Mouse (Mus musculus): ENCODE results near the gene Hoxd13. TPM values are rescaled to one million over a fixed set of nuclear protein-coding genes. Genes with fewer than 3 reads are reported as not detected.

Hoxd13 gene
- polyA plus RNA-seq, 1 experiment from 2014 or later: 0.32 TPM

GRCm38 (mm10) chr2:74660421-74661375 is 7.4 kb upstream of the Hoxd13 start:
- Histone ChIP-seq H3K36me3 (ENCODE audit: control insufficient read depth, insufficient read depth, low read length) (no peaks in the 10 kb centered on the region), H3K9me3 (ENCODE audit: control insufficient read depth, low read length) (no peaks in the 10 kb centered on the region), H3K9ac (ENCODE audit: low read depth, low read length) (no peak overlapping the region), H3K4me2 (ENCODE audit: low read depth, low read length) (no peak overlapping the region), H3K27me3 (replicated peaks; ENCODE audit: control insufficient read depth, insufficient read depth, low read length) (peaks cover 69% of the 10 kb centered on the region), H3K27ac (ENCODE audit: low read length) (no peak overlapping the region), H3K4me3 (ENCODE audit: low read length) (no peak overlapping the region), H3K4me1 (ENCODE audit: control insufficient read depth, insufficient read depth, low read length) (no peaks in the 10 kb centered on the region; the same call in 1 of the 2 replicates)
- 2% methylated on average over 30 of the region's 30 CpGs for WGBS
- ATAC-seq: no peak

- peaks cover 69% of the 10 kb centered on the region for H3K27me3 ChIP-seq (replicated peaks; ENCODE audit: control insufficient read depth, insufficient read depth, low read length)
- H3K9me3 ChIP-seq (ENCODE audit: control insufficient read depth, low read length): no peaks in the 10 kb centered on the region
- no peak for ATAC-seq
- H3K4me3 ChIP-seq (ENCODE audit: low read length): no peak overlapping the region
- H3K36me3 ChIP-seq (ENCODE audit: control insufficient read depth, insufficient read depth, low read length): no peaks in the 10 kb centered on the region
- H3K4me2 ChIP-seq (ENCODE audit: low read depth, low read length): peak overlapping the region; percentile 17; the same call in 1 of the 2 replicates
- no peaks in the 10 kb centered on the region for H3K4me1 ChIP-seq (ENCODE audit: control insufficient read depth, insufficient read depth, low read length)
- 3% methylated on average over 14 of the region's 14 CpGs for WGBS
- no peak overlapping the region for H3K9ac ChIP-seq (ENCODE audit: low read depth, low read length)
- H3K27ac ChIP-seq (ENCODE audit: low read length): no peak overlapping the region
Measured at GRCm38 (mm10) chr2:74661685-74662084, 6.4 kb upstream of the Hoxd13 start.

- peaks cover 79% of the 10 kb centered on the region for H3K27me3 ChIP-seq (replicated peaks; ENCODE audit: control insufficient read depth, insufficient read depth, low read length)
- no peak overlapping the region for H3K4me3 ChIP-seq (ENCODE audit: low read length)
- no peak overlapping the region for H3K9ac ChIP-seq (ENCODE audit: low read depth, low read length)
- peaks cover 8% of the 10 kb centered on the region for H3K4me1 ChIP-seq (ENCODE audit: control insufficient read depth, insufficient read depth, low read length)
- WGBS: 4% methylated on average over 18 of the region's 18 CpGs
- no peaks in the 10 kb centered on the region for H3K36me3 ChIP-seq (ENCODE audit: control insufficient read depth, insufficient read depth, low read length)
- H3K4me2 ChIP-seq (ENCODE audit: low read depth, low read length): no peak overlapping the region
- no peak overlapping the region for H3K27ac ChIP-seq (ENCODE audit: low read length)
- no peak for ATAC-seq
- H3K9me3 ChIP-seq (ENCODE audit: control insufficient read depth, low read length): no peaks in the 10 kb centered on the region
Measured at GRCm38 (mm10) chr2:74663291-74663925, 4.7 kb upstream of the Hoxd13 start.

- H3K27me3 ChIP-seq (replicated peaks; ENCODE audit: control insufficient read depth, insufficient read depth, low read length): peaks cover 82% of the 10 kb centered on the region
- no peak overlapping the region for H3K27ac ChIP-seq (ENCODE audit: low read length)
- peaks cover 11% of the 10 kb centered on the region for H3K4me1 ChIP-seq (ENCODE audit: control insufficient read depth, insufficient read depth, low read length)
- 5% methylated on average over 7 of the region's 7 CpGs for WGBS
- H3K9ac ChIP-seq (ENCODE audit: low read depth, low read length): no peak overlapping the region
- no peak overlapping the region for H3K4me3 ChIP-seq (ENCODE audit: low read length)
- no peaks in the 10 kb centered on the region for H3K36me3 ChIP-seq (ENCODE audit: control insufficient read depth, insufficient read depth, low read length)
- no peaks in the 10 kb centered on the region for H3K9me3 ChIP-seq (ENCODE audit: control insufficient read depth, low read length)
- no peak overlapping the region for H3K4me2 ChIP-seq (ENCODE audit: low read depth, low read length)
- ATAC-seq: no peak
Measured at GRCm38 (mm10) chr2:74666411-74666810, 1.7 kb upstream of the Hoxd13 start.

- Histone ChIP-seq H3K9ac (ENCODE audit: low read depth, low read length) (no peak overlapping the region), H3K4me2 (ENCODE audit: low read depth, low read length) (no peak overlapping the region), H3K9me3 (ENCODE audit: control insufficient read depth, low read length) (no peaks in the 10 kb centered on the region), H3K4me1 (ENCODE audit: control insufficient read depth, insufficient read depth, low read length) (peaks cover 11% of the 10 kb centered on the region), H3K27me3 (replicated peaks; ENCODE audit: control insufficient read depth, insufficient read depth, low read length) (peaks cover 80% of the 10 kb centered on the region), H3K4me3 (ENCODE audit: low read length) (peak overlapping the region; percentile 48; the same call in 1 of the 2 replicates), H3K36me3 (ENCODE audit: control insufficient read depth, insufficient read depth, low read length) (no peaks in the 10 kb centered on the region), H3K27ac (ENCODE audit: low read length) (no peak overlapping the region)
- no peak for ATAC-seq
- 2% methylated on average over 36 of the region's 36 CpGs for WGBS
Measured at GRCm38 (mm10) chr2:74667191-74667841, 794 bp upstream of the Hoxd13 start.

GRCm38 (mm10) chr2:74668370-74669229 is 490 bp downstream of the Hoxd13 start:
- Histone ChIP-seq H3K9ac (ENCODE audit: low read depth, low read length) (no peak overlapping the region), H3K9me3 (ENCODE audit: control insufficient read depth, low read length) (no peaks in the 10 kb centered on the region), H3K36me3 (ENCODE audit: control insufficient read depth, insufficient read depth, low read length) (no peaks in the 10 kb centered on the region), H3K4me1 (ENCODE audit: control insufficient read depth, insufficient read depth, low read length) (peaks cover 13% of the 10 kb centered on the region), H3K27ac (ENCODE audit: low read length) (no peak overlapping the region), H3K4me2 (ENCODE audit: low read depth, low read length) (peak overlapping the region; percentile 75), H3K4me3 (ENCODE audit: low read length) (peak overlapping the region; percentile 48), H3K27me3 (replicated peaks; ENCODE audit: control insufficient read depth, insufficient read depth, low read length) (peaks cover 82% of the 10 kb centered on the region)
- WGBS: under 1% methylated on average over 73 of the region's 74 CpGs
- ATAC-seq: peak; percentile 51

GRCm38 (mm10) chr2:74669230-74669578 is 1.1 kb downstream of the Hoxd13 start:
- H3K9ac ChIP-seq (ENCODE audit: low read depth, low read length): no peak overlapping the region
- no peak for ATAC-seq
- H3K9me3 ChIP-seq (ENCODE audit: control insufficient read depth, low read length): no peaks in the 10 kb centered on the region
- peaks cover 82% of the 10 kb centered on the region for H3K27me3 ChIP-seq (replicated peaks; ENCODE audit: control insufficient read depth, insufficient read depth, low read length)
- no peaks in the 10 kb centered on the region for H3K36me3 ChIP-seq (ENCODE audit: control insufficient read depth, insufficient read depth, low read length)
- H3K4me2 ChIP-seq (ENCODE audit: low read depth, low read length): no peak overlapping the region
- no peak overlapping the region for H3K27ac ChIP-seq (ENCODE audit: low read length)
- no peak overlapping the region for H3K4me3 ChIP-seq (ENCODE audit: low read length)
- H3K4me1 ChIP-seq (ENCODE audit: control insufficient read depth, insufficient read depth, low read length): peaks cover 13% of the 10 kb centered on the region
- WGBS: 3% methylated on average over 3 of the region's 3 CpGs

- H3K27me3 ChIP-seq (replicated peaks; ENCODE audit: control insufficient read depth, insufficient read depth, low read length): peaks cover 82% of the 10 kb centered on the region
- H3K9me3 ChIP-seq (ENCODE audit: control insufficient read depth, low read length): no peaks in the 10 kb centered on the region
- no peak overlapping the region for H3K4me2 ChIP-seq (ENCODE audit: low read depth, low read length)
- peaks cover 13% of the 10 kb centered on the region for H3K4me1 ChIP-seq (ENCODE audit: control insufficient read depth, insufficient read depth, low read length)
- 2% methylated on average over 14 of the region's 14 CpGs for WGBS
- no peaks in the 10 kb centered on the region for H3K36me3 ChIP-seq (ENCODE audit: control insufficient read depth, insufficient read depth, low read length)
- no peak for ATAC-seq
- no peak overlapping the region for H3K27ac ChIP-seq (ENCODE audit: low read length)
- H3K4me3 ChIP-seq (ENCODE audit: low read length): no peak overlapping the region
- H3K9ac ChIP-seq (ENCODE audit: low read depth, low read length): no peak overlapping the region
Measured at GRCm38 (mm10) chr2:74669650-74670235, 1.6 kb downstream of the Hoxd13 start.

All from intestine, embryonic 16.5 days (tissue).